Mouse (Mus musculus) limb, embryonic 14.5 days (tissue): ENCODE results near the gene Rfc5. TPM values are rescaled to one million over a fixed set of nuclear protein-coding genes. Genes with fewer than 3 reads are reported as not detected.
"Not testable (repeated sequence)": the region's sequence is repeated elsewhere in the genome, so short reads cannot be mapped to it uniquely, and the experiment has no call there.

Experiments used
- ATAC-seq: fragments of 200-750 bp; cut with Nextera tagmentation; 2 replicates; pipeline ENCODE4 v1.8.0; 2017; ENCODE audit warnings: low read depth, moderate number of reproducible peaks, moderate TSS enrichment; ENCODE audit not compliant: low FRiP score
- DNase-seq: peaks from one replicate; pipeline ENCODE4 v3.0.0-alpha.2; 2015; ENCODE audit warnings: low spot score
- H3K27ac ChIP-seq: fragments of 300-500 bp; sonication (generic); replicated peaks from 2 replicates; pipeline ENCODE4 v1.5.1; 2014; ENCODE audit warnings: low read depth, mild to moderate bottlenecking, low read length, moderate library complexity, mixed read lengths
- H3K27me3 ChIP-seq: fragments of 300-500 bp; sonication (generic); 2 replicates; pipeline ENCODE4 v1.6.1; 2014; ENCODE audit warnings: low read length, mixed read lengths; ENCODE audit not compliant: control insufficient read depth, insufficient read depth
- H3K36me3 ChIP-seq: fragments of 300-500 bp; sonication (generic); 2 replicates; pipeline ENCODE4 v1.6.1; 2014; ENCODE audit warnings: mild to moderate bottlenecking, low read length, moderate library complexity, mixed read lengths; ENCODE audit not compliant: control insufficient read depth, insufficient read depth
- H3K4me1 ChIP-seq: fragments of 300-500 bp; sonication (generic); 2 replicates; pipeline ENCODE4 v1.6.1; 2014; ENCODE audit warnings: antibody characterized with exemption, low read length, mixed read lengths; ENCODE audit not compliant: control insufficient read depth, insufficient read depth
- H3K4me2 ChIP-seq: fragments of 300-500 bp; sonication (generic); replicated peaks from 2 replicates; pipeline ENCODE4 v1.6.1; 2014; ENCODE audit warnings: low read depth, mild to moderate bottlenecking, low read length, moderate library complexity; ENCODE audit not compliant: severe bottlenecking
- H3K4me3 ChIP-seq: fragments of 300-500 bp; sonication (generic); replicated peaks from 2 replicates; pipeline ENCODE4 v1.5.1; 2014; ENCODE audit warnings: low read length
- H3K9ac ChIP-seq: fragments of 300-500 bp; sonication (generic); 2 replicates; pipeline ENCODE4 v1.6.1; 2014; ENCODE audit warnings: mild to moderate bottlenecking, low read depth, low read length, moderate library complexity; ENCODE audit not compliant: severe bottlenecking
- H3K9me3 ChIP-seq: fragments of 300-500 bp; sonication (generic); 2 replicates; pipeline ENCODE4 v1.6.1; 2016; ENCODE audit warnings: low read length; ENCODE audit not compliant: control insufficient read depth
- POLR2A ChIP-seq: fragments of 200-500 bp; IDR thresholded peaks from 2 replicates; pipeline ENCODE4 v1.8.0; 2012; ENCODE audit warnings: inconsistent platforms, mild to moderate bottlenecking, moderate library complexity, borderline replicate concordance; ENCODE audit not compliant: insufficient read depth, insufficient read length; ENCODE audit errors: extremely low read depth
- WGBS: fragments of 180-500 bp; shearing (Covaris S2); extraction: QIAGEN DNeasy Blood & Tissue Kit; methylation state at CpG from one replicate; pipeline ENCODE4 v1.1.7; 2014; 5-methylcytosine and 5-hydroxymethylcytosine counted together
- polyA plus RNA-seq, 2 experiments: library from polyadenylated mRNA; depleted of rRNA in 1 of 2; stranded (reverse) in 1 of 2; unstranded in 1 of 2; fragments of >200 nt; fragmentation: Nextera tagmentation in 1 of 2; extraction: Ambion mirVana in 1 of 2; gene quantifications; 2 replicates each; pipeline versions ENCODE4 v1.2.1 to v1.2.3; 2012 to 2014

Rfc5 gene
- polyA plus RNA-seq, 2 experiments: 54.7 to 74.7 TPM

- Histone ChIP-seq H3K9ac (peak overlapping the region; percentile 76), H3K27me3 (no peaks in the 10 kb centered on the region), H3K4me1 (peaks cover 3% of the 10 kb centered on the region; the same call in 1 of the 2 replicates), H3K4me3 (peak overlapping the region; percentile 59), H3K9me3 (no peaks in the 10 kb centered on the region), H3K4me2 (peak overlapping the region; percentile 54), H3K36me3 (peaks cover 22% of the 10 kb centered on the region), H3K27ac (no peak overlapping the region; the same call in 1 of the 2 replicates)
- WGBS: 10% methylated on average over 16 of the region's 16 CpGs
- no peak for TF ChIP-seq POLR2A
- peak; percentile 39 for DNase-seq
- peak; percentile 26 for ATAC-seq
Measured at GRCm38 (mm10) chr5:117388296-117388751, 523 bp downstream of the Rfc5 start.

- H3K4me2 ChIP-seq: no peak overlapping the region
- H3K9me3 ChIP-seq: no peaks in the 10 kb centered on the region
- no peaks in the 10 kb centered on the region for H3K27me3 ChIP-seq
- no peak for TF ChIP-seq POLR2A
- H3K27ac ChIP-seq: no peak overlapping the region
- no peak overlapping the region for H3K4me3 ChIP-seq
- H3K9ac ChIP-seq: no peak overlapping the region
- H3K4me1 ChIP-seq: peaks cover 1% of the 10 kb centered on the region; the same call in 1 of the 2 replicates
- peaks cover 63% of the 10 kb centered on the region for H3K36me3 ChIP-seq
- ATAC-seq: no peak
- DNase-seq: no peak
- WGBS: 85% methylated on average over 12 of the region's 12 CpGs
Measured at GRCm38 (mm10) chr5:117383198-117383597, 5.6 kb downstream of the Rfc5 start.

- no peaks in the 10 kb centered on the region for H3K27me3 ChIP-seq
- H3K4me1 ChIP-seq: no peaks in the 10 kb centered on the region
- TF ChIP-seq POLR2A: no peak
- no peak overlapping the region for H3K27ac ChIP-seq
- no peak overlapping the region for H3K4me2 ChIP-seq
- H3K9me3 ChIP-seq: no peaks in the 10 kb centered on the region
- DNase-seq (no peak), ATAC-seq (no peak)
- H3K9ac ChIP-seq: no peak overlapping the region
- 80% methylated on average over 7 of the region's 7 CpGs for WGBS
- H3K4me3 ChIP-seq: no peak overlapping the region
- H3K36me3 ChIP-seq: peaks cover 75% of the 10 kb centered on the region
Measured at GRCm38 (mm10) chr5:117381785-117382184, 7.1 kb downstream of the Rfc5 start.

GRCm38 (mm10) chr5:117380199-117380598 lies 8.6 kb downstream of the Rfc5 start:
- DNase-seq (no peak), ATAC-seq (no peak)
- Histone ChIP-seq H3K9me3 (no peaks in the 10 kb centered on the region), H3K27me3 (no peaks in the 10 kb centered on the region), H3K9ac (no peak overlapping the region), H3K4me3 (no peak overlapping the region), H3K36me3 (peaks cover 80% of the 10 kb centered on the region), H3K27ac (no peak overlapping the region), H3K4me2 (no peak overlapping the region), H3K4me1 (no peaks in the 10 kb centered on the region)
- TF ChIP-seq POLR2A: no peak
- WGBS: 76% methylated on average over 4 of the region's 4 CpGs

GRCm38 (mm10) chr5:117377731-117378130 lies 11.1 kb downstream of the Rfc5 start:
- WGBS: 90% methylated on average over 14 of the region's 14 CpGs
- H3K36me3 ChIP-seq: peaks cover 75% of the 10 kb centered on the region

GRCm38 (mm10) chr5:117376331-117376761 lies 12.5 kb downstream of the Rfc5 start:
- Histone ChIP-seq H3K27ac (no peak overlapping the region), H3K9me3 (no peaks in the 10 kb centered on the region), H3K27me3 (no peaks in the 10 kb centered on the region), H3K36me3 (peaks cover 77% of the 10 kb centered on the region), H3K4me1 (no peaks in the 10 kb centered on the region), H3K9ac (no peak overlapping the region), H3K4me3 (no peak overlapping the region), H3K4me2 (no peak overlapping the region)
- no peak for DNase-seq
- ATAC-seq: no peak
- 73% methylated on average over 11 of the region's 11 CpGs for WGBS
- no peak for TF ChIP-seq POLR2A

More at GRCm38 (mm10) chr5:117377731-117378130, 11.1 kb downstream of the Rfc5 start:
- H3K9ac ChIP-seq, DNase-seq, H3K9me3 ChIP-seq, ATAC-seq, H3K4me1 ChIP-seq, H3K27me3 ChIP-seq, H3K27ac ChIP-seq, H3K4me2 ChIP-seq, H3K4me3 ChIP-seq: not testable (repeated sequence)
